Mouse (Mus musculus) neural tube, embryonic 15.5 days (tissue): ENCODE data around the gene Plekha5. TPM values are rescaled to one million over a fixed set of nuclear protein-coding genes. Genes with fewer than 3 reads are reported as not detected.
A peak's percentile ranks its signal among the peaks of the same experiment; 100 is the strongest.

Experiments used
- ATAC-seq: fragments of 200-750 bp; cut with Nextera tagmentation; 2 replicates; pipeline ENCODE4 v1.8.0; 2017; ENCODE audit warnings: mild to moderate bottlenecking, moderate TSS enrichment, moderate library complexity; ENCODE audit not compliant: low FRiP score
- H3K27ac ChIP-seq: fragments of 300-500 bp; sonication (generic); replicated peaks from 2 replicates; pipeline ENCODE4 v1.5.1; 2015; ENCODE audit warnings: mild to moderate bottlenecking, inconsistent platforms
- H3K27me3 ChIP-seq: fragments of 300-500 bp; sonication (generic); replicated peaks from 2 replicates; pipeline ENCODE4 v1.6.1; 2015; ENCODE audit warnings: inconsistent platforms
- H3K36me3 ChIP-seq: fragments of 300-500 bp; sonication (generic); 2 replicates; pipeline ENCODE4 v1.6.1; 2015; ENCODE audit warnings: inconsistent platforms
- H3K4me1 ChIP-seq: fragments of 300-500 bp; sonication (generic); 2 replicates; pipeline ENCODE4 v1.6.1; 2015; ENCODE audit warnings: inconsistent platforms
- H3K4me2 ChIP-seq: fragments of 300-500 bp; sonication (generic); 2 replicates; pipeline ENCODE4 v1.6.1; 2015; ENCODE audit warnings: inconsistent platforms, mild to moderate bottlenecking, moderate library complexity
- H3K4me3 ChIP-seq: fragments of 300-500 bp; sonication (generic); replicated peaks from 2 replicates; pipeline ENCODE4 v1.5.1; 2015; ENCODE audit warnings: mild to moderate bottlenecking, inconsistent platforms
- H3K9ac ChIP-seq: fragments of 300-500 bp; sonication (generic); replicated peaks from 2 replicates; pipeline ENCODE4 v1.6.1; 2015; ENCODE audit warnings: mild to moderate bottlenecking, inconsistent platforms
- H3K9me3 ChIP-seq: fragments of 300-500 bp; sonication (generic); replicated peaks from 2 replicates; pipeline ENCODE4 v1.6.1; 2016; ENCODE audit warnings: inconsistent platforms
- WGBS: fragments of 180-500 bp; shearing (Covaris S2); methylation state at CpG from one replicate; pipeline ENCODE4 v1.1.7; 2015; ENCODE audit warnings: mixed read lengths; 5-methylcytosine and 5-hydroxymethylcytosine counted together
- polyA plus RNA-seq: library from polyadenylated mRNA; unstranded; fragments of >200 nt; fragmentation: Nextera tagmentation; extraction: Ambion mirVana; gene quantifications from 2 replicates; pipeline ENCODE4 v1.2.1, GENCODE M21; 2015

Gene Plekha5
- polyA plus RNA-seq, 1 experiment from 2014 or later: 33.9 TPM

DNA sequence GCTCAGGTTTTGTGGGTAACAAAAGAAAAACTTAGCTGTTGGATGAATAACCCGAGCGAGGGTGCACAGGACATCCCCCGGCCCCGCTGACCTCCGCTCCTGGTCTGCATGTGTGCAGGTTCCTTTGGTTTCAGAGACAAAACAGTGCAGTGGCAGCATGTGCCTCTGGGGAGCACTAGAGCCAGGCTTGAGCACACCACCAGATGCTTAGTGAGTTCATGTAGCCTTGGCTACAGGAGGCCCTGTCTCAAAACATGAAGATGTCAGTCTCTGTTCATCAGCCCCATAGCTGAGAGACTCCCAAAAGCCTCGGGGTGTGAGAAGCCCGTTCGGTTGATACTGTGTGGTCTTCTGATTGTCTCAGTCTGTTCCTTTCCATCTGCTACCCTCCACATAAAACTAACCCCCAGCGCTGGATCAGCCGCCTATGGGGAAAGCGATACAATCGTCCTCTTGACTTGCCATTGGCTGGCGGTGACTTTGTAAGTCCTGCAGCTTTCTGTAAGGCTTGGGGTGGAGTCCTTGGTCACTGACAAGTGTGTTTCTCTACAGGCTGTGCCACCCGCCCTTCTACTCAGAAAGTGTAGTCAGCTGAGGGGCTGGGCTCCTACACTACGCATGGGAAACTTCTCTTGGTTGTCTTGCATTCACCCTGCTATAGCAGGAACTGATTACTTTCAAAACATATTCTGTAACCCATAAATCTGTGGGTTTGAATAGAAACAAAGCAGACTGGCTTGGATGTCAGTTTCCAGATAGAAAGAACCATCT, 32.7 kb downstream of the Plekha5 start:
- 79% methylated on average over 15 of the region's 15 CpGs for WGBS

DNA sequence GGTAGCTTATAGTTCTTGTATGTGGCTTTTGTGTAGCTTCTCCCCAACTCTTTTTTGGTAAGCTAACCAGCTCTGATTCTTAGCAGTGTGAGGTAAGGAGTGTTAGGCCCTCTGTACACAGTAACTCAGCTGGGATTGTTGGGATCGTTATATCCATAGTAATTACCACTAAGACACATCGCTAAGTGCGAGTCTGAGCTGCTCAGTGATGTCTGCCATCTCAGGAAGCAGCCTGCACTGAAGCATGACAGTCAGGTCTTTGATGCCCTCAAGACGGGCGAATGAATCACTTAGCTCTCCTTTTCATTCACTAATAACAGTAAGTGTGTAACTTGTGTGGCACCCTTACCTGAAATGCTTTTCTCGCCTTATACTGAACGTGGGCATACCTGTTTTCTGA, 36.5 kb downstream of the Plekha5 start:
- ATAC-seq: no peak
- 64% methylated on average over 7 of the region's 7 CpGs for WGBS

More for the DNA sequence above, 32.7 kb downstream of the Plekha5 start:
- Histone ChIP-seq H3K4me3 (no peak overlapping the region), H3K9ac (no peak overlapping the region), H3K27me3 (no peaks in the 10 kb centered on the region), H3K27ac (no peak overlapping the region), H3K4me1 (peaks cover 7% of the 10 kb centered on the region; the same call in 1 of the 2 replicates), H3K4me2 (no peak overlapping the region), H3K36me3 (no peaks in the 10 kb centered on the region), H3K9me3 (no peaks in the 10 kb centered on the region)
- 0 out of 2 replicates have a peak, but pooled peaks have one; percentile 18 for ATAC-seq

DNA sequence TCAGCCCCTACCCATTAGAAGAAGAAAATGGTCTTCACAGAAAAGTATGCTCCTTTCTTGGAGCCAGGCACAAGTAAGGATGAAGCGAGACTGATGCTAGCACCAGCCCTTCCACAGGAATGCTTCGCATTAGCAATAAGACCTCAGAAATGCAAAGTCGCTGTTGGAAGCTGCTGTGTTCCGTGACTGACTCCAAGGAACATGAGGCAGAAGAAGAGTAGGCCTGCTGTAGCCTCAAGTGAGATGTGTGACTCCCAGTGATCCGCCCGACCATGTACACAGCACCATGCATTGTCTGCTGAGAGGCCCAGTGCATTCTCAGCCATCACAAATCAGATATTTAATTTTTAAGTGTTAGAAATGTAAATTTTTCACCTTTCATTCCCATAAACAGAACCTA, 41.0 kb downstream of the Plekha5 start:
- ATAC-seq: no peak
- Histone ChIP-seq H3K9ac (no peak overlapping the region), H3K4me2 (no peak overlapping the region), H3K4me1 (no peaks in the 10 kb centered on the region; the same call in 1 of the 2 replicates), H3K27me3 (no peaks in the 10 kb centered on the region), H3K36me3 (no peaks in the 10 kb centered on the region), H3K27ac (no peak overlapping the region), H3K9me3 (no peaks in the 10 kb centered on the region), H3K4me3 (no peak overlapping the region)
- 95% methylated on average over 6 of the region's 6 CpGs for WGBS

More for the DNA sequence above, 36.5 kb downstream of the Plekha5 start:
- Histone ChIP-seq H3K4me2 (no peak overlapping the region), H3K9ac (no peak overlapping the region), H3K36me3 (no peaks in the 10 kb centered on the region), H3K27ac (no peak overlapping the region), H3K4me3 (no peak overlapping the region), H3K9me3 (no peaks in the 10 kb centered on the region), H3K4me1 (peaks cover 7% of the 10 kb centered on the region; the same call in 1 of the 2 replicates), H3K27me3 (no peaks in the 10 kb centered on the region)

DNA sequence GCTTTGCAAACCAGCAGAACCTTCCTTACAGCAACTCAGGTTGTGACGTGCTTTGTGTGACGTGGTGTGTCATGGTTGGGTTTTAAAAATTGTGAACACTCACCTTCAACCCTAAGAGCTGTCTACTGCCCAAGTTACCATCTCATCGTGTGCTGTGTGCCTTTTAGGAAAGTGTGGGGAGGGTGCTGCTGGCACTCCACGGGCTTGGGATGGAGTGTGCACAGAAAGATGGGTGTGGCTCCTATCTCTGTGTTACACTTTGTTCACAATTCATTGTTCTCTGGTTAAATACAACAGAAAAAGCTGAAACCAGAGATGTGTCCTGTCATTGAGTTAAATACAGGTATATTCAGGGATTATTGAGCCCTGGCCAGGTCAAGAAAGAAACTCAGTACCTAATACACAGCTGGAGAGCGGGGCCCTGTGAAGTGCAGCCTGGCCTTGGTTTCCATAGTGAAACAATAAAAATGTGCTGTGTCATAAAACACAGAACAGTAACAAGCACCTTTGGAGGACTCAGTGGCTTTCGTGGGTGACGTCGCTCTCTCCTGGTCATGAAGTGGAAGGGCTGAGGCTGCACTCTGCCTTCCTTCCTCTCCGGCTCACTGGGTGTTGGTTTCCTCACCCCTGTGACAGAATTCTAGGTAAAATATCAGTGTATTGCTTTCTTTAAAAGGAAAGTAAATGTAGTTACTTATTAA, 42.2 kb downstream of the Plekha5 start:
- Histone ChIP-seq H3K27me3 (no peaks in the 10 kb centered on the region), H3K9me3 (no peaks in the 10 kb centered on the region), H3K4me2 (no peak overlapping the region), H3K36me3 (no peaks in the 10 kb centered on the region), H3K4me1 (no peaks in the 10 kb centered on the region; the same call in 1 of the 2 replicates), H3K4me3 (no peak overlapping the region), H3K9ac (no peak overlapping the region), H3K27ac (no peak overlapping the region)
- WGBS: 69% methylated on average over 9 of the region's 9 CpGs
- ATAC-seq: 0 out of 2 replicates have a peak, but pooled peaks have one; percentile 26

DNA sequence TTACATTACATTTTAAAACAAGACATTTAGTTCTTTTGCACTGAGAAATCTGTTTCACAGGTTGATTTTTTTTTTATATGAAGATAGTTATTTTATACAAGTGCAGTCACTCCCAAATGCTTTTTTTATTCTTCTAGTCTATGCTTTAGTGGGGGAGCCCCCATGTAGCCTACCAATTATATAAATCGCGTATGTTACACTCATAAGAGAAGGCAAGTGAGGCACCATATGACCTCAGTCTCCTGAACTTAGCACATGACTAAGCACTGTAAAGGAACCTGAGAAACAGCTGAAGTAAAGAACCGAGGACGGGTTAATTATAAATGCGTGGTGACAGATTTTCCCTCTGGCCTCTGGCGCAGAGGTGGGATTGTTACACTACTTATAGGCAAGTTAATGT, 43.0 kb downstream of the Plekha5 start:
- no peak overlapping the region for H3K4me2 ChIP-seq
- H3K4me3 ChIP-seq: no peak overlapping the region
- no peaks in the 10 kb centered on the region for H3K27me3 ChIP-seq
- no peaks in the 10 kb centered on the region; the same call in 1 of the 2 replicates for H3K4me1 ChIP-seq
- no peak for ATAC-seq
- no peak overlapping the region for H3K27ac ChIP-seq
- no peaks in the 10 kb centered on the region for H3K9me3 ChIP-seq
- no peaks in the 10 kb centered on the region for H3K36me3 ChIP-seq
- 83% methylated on average over 6 of the region's 6 CpGs for WGBS
- no peak overlapping the region for H3K9ac ChIP-seq

DNA sequence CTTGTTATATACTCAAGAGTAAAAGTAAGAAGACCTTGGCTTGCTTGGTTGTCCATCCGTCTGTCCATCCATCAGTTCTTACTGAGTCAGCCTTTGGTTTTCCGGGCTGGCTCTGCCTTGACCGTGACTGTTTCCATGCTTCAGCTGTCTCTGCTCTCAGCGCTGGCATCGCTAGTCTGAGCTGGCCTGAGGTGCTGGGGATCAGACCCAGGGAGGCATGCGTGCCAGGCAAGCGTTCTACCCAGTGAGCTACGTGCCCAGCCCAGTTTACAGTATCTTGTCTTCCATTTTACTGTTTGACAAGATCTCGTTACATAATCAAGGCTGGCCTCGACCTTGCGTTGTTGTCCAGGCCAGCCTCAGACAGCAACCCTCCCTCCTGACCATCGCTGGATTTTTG, 44.0 kb downstream of the Plekha5 start:
- no peaks in the 10 kb centered on the region for H3K27me3 ChIP-seq
- WGBS: 96% methylated on average over 12 of the region's 12 CpGs
- H3K9ac ChIP-seq: no peak overlapping the region
- no peak overlapping the region for H3K27ac ChIP-seq
- no peaks in the 10 kb centered on the region for H3K36me3 ChIP-seq
- ATAC-seq: no peak
- no peaks in the 10 kb centered on the region for H3K9me3 ChIP-seq
- no peak overlapping the region for H3K4me2 ChIP-seq
- H3K4me3 ChIP-seq: no peak overlapping the region
- no peaks in the 10 kb centered on the region; the same call in 1 of the 2 replicates for H3K4me1 ChIP-seq

DNA sequence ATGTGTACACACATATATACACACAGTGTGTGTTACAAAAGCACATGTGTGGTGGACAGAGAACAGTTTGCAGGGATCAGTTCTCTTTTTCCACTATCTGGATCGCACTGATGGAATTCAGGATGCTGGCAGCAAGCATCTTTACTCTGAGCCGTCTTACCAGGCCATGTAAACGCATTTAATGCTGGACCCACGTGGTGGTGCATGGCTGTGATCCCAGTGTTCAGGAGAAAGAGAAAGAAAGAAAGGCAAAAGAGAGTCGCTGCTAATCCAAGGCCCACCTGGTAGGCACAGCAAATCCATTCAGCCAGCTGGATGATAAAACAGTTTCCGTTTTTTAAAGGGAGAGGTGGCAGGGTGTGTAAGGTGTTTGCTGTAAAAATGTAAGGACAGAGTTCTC, 45.9 kb downstream of the Plekha5 start:
- no peak overlapping the region for H3K4me3 ChIP-seq
- H3K27ac ChIP-seq: no peak overlapping the region
- no peak for ATAC-seq
- H3K4me1 ChIP-seq: no peaks in the 10 kb centered on the region; the same call in 1 of the 2 replicates
- H3K4me2 ChIP-seq: no peak overlapping the region
- H3K27me3 ChIP-seq: no peaks in the 10 kb centered on the region
- H3K9ac ChIP-seq: no peak overlapping the region
- WGBS: 70% methylated on average over 6 of the region's 6 CpGs
- H3K9me3 ChIP-seq: no peaks in the 10 kb centered on the region
- H3K36me3 ChIP-seq: no peaks in the 10 kb centered on the region

DNA sequence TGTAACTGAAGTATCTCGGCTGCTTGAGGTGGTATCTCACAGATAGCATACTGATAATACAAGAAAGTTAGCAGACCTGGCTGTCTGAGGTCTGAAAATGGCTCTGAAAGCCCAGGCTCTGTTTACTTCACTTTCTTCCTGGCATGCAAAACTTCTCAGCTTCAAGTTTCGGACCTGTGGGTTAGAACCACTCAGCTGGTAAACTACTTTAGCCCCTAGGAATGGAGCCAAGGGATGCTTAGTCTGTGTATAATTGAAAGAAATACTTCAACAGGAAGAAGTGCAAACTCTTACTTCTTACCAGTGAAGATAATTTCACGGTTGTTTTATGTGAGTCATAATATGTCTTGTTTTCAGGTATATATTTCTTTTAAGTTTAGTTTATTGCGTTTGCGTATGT, 47.9 kb downstream of the Plekha5 start:
- Histone ChIP-seq H3K9ac (no peak overlapping the region), H3K36me3 (no peaks in the 10 kb centered on the region)
- WGBS: 94% methylated on average over 5 of the region's 5 CpGs

DNA sequence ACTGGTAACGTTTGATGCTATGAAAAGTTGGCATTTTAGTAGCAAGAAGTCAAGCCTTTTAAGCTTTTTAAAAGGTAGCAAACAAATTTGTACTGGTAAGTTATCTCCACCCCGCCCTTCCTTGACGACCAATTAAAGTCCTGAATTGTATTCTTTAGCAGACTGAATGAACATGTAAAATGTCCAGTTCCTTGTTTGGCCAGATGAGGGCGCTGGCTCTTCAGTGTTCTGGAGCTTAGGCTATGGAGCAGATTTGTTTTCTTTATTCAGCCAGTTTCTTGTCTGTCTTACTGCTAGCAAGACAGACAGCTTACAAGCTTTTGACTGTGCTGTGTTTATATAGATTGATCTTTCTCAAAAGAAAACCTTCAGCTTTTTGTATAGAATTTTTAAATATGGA, 48.5 kb downstream of the Plekha5 start:
- H3K4me2 ChIP-seq: no peak overlapping the region
- H3K9me3 ChIP-seq: no peaks in the 10 kb centered on the region
- H3K27ac ChIP-seq: no peak overlapping the region
- H3K27me3 ChIP-seq: no peaks in the 10 kb centered on the region
- 57% methylated on average over 4 of the region's 4 CpGs for WGBS
- peaks cover 10% of the 10 kb centered on the region for H3K4me1 ChIP-seq
- no peak overlapping the region for H3K4me3 ChIP-seq
- H3K9ac ChIP-seq: no peak overlapping the region
- H3K36me3 ChIP-seq: no peaks in the 10 kb centered on the region
- ATAC-seq: no peak

More for the DNA sequence above, 47.9 kb downstream of the Plekha5 start:
- no peak for ATAC-seq
- H3K27me3 ChIP-seq: no peaks in the 10 kb centered on the region
- H3K4me1 ChIP-seq: peaks cover 4% of the 10 kb centered on the region; the same call in 1 of the 2 replicates
- H3K27ac ChIP-seq: no peak overlapping the region
- no peak overlapping the region for H3K4me2 ChIP-seq
- H3K4me3 ChIP-seq: no peak overlapping the region
- no peaks in the 10 kb centered on the region for H3K9me3 ChIP-seq

DNA sequence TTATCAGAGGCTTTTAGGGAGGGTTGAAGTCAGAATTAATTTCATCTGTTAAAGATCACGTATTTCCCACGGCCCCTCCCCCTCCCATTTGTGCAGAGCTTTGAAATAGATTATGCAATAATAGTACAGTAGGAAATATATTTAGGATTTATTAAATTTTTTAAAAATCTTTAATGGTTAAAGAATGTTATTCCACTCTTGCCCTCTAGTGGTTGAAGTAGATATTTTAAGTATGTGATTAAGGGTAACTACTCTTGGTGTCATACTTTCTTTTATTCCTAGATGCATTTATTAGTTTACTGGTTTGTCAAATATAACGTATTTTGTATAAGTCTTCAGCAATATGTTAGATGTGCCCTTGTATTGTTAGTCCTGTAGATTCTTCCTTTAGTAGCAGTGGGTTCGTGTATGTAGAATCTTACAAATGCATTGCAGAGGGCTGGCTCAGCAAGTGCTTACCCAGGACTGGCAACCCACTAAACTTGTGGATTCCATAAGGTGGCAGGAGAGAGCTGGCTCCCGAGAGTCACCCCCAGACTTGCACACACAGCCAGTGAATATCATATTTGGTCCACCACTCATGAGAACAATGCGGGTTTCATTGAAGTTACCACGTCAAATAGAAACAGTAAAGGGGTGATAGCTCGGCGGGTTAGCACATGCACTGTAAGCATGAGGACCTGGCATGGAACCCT, 51.7 kb downstream of the Plekha5 start:
- peaks cover 24% of the 10 kb centered on the region for H3K4me1 ChIP-seq
- ATAC-seq: no peak
- 89% methylated on average over 9 of the region's 9 CpGs for WGBS

DNA sequence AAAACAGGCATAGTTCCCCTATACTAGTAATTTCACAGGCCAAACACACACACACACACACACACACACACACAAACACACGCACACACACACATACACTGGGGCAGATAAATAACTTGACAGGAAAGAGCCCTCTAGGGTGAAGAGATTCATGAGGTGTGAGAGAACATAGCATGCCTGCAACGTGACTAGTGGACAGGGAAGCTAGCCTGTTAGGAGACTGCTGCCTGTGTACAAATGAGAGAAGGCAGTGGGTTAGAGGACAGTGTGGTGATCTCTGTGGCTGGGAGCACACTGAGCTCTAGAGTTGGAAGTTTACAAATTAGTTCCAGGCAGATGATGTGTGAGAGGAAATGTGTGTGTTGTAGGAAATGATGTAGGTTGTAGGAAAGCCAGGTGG, 53.1 kb downstream of the Plekha5 start:
- H3K27ac ChIP-seq: no peak overlapping the region; the same call in 1 of the 2 replicates
- no peak for ATAC-seq

More for the DNA sequence above, 51.7 kb downstream of the Plekha5 start:
- no peak overlapping the region for H3K27ac ChIP-seq
- no peak overlapping the region for H3K4me2 ChIP-seq
- no peak overlapping the region for H3K9ac ChIP-seq
- no peaks in the 10 kb centered on the region for H3K9me3 ChIP-seq
- H3K36me3 ChIP-seq: no peaks in the 10 kb centered on the region
- no peak overlapping the region for H3K4me3 ChIP-seq
- no peaks in the 10 kb centered on the region for H3K27me3 ChIP-seq

More for the DNA sequence above, 53.1 kb downstream of the Plekha5 start:
- Histone ChIP-seq H3K27me3 (no peaks in the 10 kb centered on the region), H3K36me3 (no peaks in the 10 kb centered on the region), H3K9me3 (no peaks in the 10 kb centered on the region), H3K4me1 (peaks cover 28% of the 10 kb centered on the region), H3K4me2 (no peak overlapping the region), H3K4me3 (no peak overlapping the region), H3K9ac (no peak overlapping the region)
- WGBS: 54% methylated on average over 2 of the region's 2 CpGs
